Mouse (Mus musculus) heart, adult 11 months (tissue): ENCODE measurements at regions not wholly inside any gene's neighbourhood (a gene's known extent, or its start where the extent isn't known, plus 50 kb on each side); places are given as distances from the start of the nearest gene placed in this dataset.

Experiments used
- DNase-seq: peaks from one replicate; pipeline ENCODE4 v3.0.0; 2022

DNA sequence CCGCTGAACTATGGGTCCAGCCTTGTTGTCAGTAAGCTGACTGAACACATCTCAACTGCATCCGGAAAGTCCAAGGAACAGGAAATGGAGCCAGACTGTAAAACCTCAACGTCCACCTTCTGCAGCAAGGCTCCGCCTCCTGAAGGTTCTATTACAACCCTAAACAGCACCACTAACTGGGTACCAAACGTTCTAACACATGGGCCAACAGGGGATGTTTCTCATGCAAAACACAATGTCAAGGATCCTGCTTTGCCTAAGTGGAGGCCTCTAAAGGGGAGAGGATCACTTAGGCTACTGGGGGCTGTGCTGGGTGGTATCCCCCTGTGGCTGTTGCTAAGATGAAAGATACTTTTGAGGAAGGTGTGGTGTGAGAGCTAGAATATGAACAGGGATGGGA lies 51.0 kb upstream of the Stt3b start:
- peak; percentile 51 for DNase-seq

DNA sequence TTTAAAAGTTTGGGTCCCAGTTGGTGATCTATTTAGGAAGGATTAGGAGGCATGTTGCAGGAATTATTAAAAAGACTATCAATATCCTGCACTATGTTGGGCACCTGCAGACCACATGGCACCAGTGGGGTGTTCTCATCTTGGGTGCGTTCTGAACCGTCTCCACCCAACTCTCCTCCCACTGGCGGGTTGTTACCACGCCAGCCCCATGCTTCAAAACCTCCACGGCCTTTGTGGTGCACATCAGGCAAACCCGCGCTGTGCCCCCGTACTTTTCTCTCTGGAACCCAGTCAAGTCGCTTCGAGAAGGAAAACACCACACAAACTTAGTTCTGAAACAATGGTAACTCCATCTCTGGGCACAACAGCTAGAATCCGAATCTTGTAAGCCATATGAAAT lies 51.7 kb upstream of the Stt3b start:
- DNase-seq, result peak; percentile 61

DNA sequence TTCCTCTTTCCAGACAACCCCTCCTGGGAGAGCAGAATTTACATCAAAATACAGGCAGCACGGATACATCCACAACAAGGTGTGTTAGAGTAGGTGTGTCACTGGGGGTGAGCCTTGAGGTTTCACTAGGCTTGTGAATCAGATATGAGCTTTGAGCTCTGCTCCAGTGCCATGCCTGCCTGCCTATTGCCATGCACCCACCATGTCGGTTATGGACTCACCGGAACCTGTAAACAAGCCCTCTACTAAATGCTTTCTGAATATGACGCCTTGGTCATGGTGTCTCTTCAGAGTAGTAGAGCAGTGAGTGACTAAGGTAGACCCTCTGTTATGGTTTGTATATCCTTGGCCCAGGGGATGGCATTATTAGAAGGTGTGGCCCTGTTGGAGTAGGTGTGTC lies 52.3 kb upstream of the Stt3b start:
- DNase-seq, result peak; percentile 17

DNA sequence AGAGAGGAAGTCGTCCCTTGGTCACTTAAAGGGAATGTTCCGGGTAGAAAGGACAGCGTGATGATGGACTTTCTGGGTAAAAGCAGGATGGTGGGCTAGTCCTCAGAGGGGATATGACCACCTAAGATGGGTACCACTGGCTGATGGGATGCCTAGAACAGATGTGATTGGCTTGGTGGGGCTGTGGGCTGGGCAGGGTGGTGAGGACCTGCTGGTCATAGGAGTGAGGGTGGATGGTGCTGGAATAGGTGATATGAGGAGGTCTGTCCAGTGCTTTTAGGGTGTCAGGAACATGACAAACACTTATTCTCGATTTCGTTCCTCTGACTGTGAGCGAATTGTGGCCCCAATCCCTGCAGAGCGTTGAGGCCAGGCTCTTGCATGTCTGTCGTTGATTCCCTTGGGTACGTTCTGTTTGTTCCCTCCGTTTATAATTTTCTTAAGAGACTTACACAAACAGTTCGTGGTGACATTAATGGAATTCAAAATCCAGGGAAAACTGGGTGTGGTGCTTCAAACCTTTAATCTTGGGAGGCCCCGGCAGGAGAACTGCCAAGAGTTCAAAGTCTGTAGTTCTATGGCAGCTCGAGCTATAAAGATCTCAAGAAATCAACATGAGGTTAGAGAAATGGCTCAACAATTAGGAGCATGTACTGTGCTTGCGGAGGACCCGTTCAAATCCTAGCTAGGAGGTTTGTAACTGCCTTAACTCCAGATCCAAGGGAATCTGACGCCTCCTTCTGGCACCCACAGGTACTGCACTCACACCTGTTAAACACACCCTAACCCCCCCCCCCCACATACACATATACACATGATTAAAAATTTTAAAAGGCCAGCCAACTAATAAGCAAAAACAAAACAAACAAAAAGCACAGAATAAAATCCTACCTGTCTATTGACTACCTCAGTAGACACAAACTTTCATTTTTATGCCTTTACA lies 55.0 kb upstream of the Stt3b start:
- peak; percentile 67 for DNase-seq

DNA sequence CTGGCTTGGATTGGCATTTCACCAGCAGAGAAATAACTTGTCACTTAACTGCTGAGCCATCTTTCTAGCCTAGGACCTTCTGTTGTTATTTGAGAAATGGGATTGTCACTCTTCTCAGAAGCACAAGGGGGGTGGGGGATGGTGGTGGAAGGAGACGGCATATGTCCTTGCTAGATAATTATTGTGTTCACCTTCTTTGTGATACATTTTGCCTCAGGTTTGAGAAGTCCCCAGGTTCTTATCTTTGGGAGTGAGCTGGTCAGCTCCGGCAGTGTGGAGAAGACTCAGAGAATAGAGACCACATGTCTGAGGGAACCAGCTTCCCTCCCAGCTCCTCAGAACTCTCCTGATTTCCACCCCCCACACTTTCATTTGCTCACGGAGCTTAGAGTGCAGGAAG lies 57.6 kb upstream of the Stt3b start:
- peak; percentile 33 for DNase-seq

DNA sequence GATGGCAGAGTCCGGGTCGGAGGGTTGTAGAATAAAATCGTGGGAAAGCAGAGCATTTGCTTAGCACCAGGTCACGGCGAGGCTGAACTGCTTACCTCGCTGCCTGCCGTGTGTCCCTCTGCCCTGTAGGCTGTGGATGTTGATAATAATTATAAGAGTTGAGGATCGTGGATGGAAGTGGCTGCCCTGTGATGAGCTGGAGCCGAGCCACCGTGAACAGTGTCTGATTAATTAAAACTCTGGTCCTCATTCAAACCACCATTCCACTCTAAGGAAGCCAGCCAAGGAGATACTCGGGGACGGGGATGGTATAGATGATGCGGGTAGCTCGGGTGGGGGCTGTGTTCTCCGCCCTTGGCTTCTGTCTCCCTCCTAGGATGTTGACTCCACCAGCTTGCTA lies 70.1 kb upstream of the Stt3b start:
- peak; percentile 80 for DNase-seq

DNA sequence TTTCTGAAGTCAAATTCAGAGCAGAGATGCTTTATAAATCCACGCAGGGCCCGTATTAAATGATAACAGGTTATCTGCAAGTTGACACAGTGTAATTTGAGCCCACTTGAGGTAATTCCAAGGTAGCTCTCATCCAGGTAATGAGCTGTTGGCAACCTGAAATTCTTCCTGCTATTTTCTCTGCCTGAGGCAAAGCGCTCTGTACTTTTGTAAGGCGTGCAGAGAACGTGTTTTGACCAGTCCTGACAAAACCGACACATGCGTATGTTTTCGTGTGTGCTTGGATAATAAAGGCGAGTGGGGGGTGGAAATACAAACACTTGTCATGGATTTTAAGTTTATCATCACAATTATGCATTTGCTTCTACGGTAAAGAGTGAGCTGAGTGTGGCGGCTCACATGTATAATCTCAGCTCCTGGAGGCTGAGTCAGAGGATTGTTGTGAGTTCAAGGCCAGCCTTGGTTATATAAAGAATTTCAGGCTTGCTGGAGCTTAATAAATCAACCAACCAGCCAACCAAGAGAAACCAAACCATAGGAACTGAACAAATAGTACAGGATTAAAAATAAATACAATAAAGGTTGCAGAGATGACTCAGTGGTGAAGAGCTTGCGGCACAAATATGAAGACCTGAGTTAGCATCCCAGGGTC lies 72.7 kb upstream of the Stt3b start:
- DNase-seq, result peak; percentile 39

DNA sequence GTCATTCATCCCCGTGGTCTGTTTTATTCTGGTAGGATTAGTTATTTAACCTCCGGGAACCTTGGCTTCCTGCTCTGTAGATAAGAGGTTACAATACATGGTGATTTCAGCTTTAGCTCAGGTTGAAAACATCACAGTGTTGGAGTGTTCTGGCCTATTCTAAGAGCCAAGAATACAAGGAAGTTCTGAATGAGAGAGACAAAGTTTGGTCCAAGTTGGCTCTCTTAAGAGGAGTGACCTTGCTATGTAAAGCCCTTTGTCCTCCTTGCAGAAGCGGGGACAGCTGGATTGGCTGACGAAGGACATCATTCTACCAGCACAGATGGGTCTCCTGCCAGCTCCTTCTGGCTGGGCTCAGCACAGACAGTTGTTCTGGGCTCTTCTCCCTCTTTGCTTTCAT lies 73.7 kb upstream of the Stt3b start:
- peak; percentile 97 for DNase-seq

DNA sequence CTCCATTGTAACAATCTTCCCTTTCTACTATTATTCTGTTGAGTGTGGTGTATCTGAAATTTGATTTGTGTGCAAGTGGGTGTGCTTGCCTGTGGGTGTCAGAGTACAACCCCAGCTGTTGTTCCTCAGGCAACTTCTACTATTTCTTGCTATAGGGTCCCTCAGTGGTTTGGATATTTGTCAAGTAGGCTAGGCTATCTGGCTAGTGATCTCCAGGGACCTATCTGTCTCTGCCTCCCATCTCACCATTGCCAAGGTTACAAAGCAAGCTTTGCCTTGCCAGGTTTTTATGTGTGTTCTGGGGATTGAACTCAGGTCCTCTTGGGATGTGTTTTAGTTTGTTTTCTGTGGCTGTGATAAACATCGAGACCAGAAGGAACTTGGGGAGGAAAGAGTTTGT lies 74.1 kb upstream of the Stt3b start:
- DNase-seq, result no peak

DNA sequence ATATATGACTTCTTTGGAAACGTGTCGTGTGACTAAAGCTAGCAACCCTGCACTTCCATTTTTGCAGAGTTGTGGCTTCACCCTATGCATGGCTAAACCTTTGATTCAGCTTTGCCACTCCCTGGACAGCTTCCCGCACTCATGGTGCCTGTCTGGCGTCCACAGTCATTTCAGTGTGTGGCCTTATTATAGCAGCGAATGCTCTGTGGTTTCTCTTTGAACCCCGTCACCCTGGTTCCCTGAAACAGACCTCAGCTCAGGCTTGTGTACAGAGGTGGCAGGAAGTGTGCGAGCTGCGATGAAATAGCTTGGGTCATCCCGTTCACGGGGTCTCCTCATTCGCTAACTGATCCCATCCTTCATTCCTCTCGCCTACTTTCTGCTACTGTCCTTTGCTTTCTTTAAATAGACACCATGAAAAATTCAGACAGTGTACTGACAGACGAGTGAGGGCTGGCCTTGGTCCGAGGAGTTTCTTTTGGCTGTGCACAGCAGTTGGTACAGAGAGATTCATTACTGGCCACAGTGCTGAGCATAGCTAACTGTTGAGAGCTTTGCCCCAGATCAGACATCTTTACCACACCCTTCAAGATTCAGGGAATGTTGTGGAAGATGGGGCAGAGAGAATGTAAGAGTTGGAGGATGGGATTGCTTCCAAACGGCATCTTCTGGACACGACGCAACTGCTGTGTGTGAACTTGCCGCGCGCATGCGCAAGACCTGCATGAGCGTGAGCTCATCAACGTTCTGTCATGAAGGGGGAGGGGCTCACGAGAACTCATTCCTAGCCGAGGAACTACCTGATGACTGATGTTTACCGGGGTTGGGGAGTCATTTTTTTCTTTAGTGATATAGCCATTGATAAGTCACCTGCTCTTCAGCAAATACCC lies 77.5 kb upstream of the Stt3b start:
- DNase-seq, result peak; percentile 64

DNA sequence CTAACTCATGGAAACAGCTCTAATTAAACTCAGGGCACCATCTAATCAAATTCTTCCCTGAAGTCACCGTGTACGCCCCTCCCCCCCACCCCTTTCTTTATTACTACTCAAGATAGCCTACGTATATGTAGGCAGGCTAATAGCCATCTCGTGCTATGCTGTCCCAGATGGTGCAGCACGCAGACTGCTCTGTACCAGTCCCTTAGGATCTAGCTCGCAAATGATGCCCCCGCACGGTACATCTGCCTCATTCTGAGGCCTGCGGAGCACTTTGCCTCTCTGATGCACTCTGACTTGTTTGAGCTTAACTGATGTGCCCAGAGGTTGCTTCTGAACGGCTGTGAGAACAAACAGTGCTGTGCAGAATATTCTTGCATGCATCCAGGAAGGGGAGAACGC lies 78.1 kb upstream of the Stt3b start:
- peak; percentile 83 for DNase-seq

DNA sequence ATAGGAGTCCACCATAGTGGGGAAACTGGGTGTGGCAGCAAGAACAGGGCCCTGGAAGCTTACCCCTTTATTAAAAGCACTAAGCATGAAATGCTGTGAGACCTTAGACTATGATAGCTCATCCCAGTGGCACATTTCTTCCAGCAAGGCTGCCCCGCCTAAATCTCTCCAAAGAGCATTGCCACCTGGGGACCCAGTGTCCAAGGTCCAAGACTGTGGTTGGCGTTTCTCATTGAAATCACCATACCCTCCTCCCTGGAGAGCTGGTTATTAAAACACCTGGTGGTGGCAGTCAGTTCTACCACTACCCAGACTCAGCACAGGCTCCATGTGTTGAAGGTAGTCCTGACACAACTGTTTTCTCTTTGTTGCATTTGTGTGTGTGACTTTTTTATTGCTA lies 78.9 kb upstream of the Stt3b start:
- peak; percentile 37 for DNase-seq

DNA sequence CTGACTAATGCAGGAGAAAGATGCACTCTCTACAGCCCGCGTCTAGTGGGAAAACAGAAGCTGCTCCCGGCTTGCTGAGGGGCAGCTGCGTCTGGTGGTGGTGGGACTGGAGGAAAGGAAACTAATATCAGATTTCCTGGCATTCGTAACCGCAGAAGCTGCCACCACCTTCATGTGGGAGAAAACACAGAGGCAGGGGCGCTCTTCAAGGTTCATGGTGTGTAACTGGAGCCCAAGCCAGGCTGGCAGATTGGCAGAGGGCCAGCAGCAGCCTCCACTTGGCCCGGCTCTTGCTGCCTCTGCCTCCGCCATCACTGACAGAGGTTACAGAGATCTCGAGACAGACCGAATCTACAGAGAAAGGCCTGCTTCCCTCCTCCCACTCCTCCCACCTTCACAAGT lies 80.7 kb upstream of the Stt3b start:
- peak; percentile 88 for DNase-seq

DNA sequence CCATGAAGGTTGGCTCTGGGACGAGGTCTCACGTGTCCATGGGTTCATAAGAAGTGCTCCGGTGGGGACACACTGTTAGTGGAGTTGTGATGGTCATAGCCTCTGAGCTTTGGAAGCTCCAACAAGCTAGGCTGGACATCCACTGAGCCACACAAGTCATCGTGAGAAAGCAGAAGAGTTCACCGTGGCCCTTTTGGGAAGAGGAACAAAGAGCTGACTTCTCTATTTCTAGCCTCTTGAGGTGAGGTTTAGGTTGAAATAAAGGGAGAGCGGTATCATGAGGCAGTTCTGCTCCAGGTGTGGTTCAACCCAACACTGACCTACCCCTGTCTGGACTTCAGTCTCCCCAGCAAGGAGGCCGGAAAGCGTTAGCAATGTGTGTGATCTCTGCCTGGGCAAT lies 85.3 kb upstream of the Stt3b start:
- no peak for DNase-seq

DNA sequence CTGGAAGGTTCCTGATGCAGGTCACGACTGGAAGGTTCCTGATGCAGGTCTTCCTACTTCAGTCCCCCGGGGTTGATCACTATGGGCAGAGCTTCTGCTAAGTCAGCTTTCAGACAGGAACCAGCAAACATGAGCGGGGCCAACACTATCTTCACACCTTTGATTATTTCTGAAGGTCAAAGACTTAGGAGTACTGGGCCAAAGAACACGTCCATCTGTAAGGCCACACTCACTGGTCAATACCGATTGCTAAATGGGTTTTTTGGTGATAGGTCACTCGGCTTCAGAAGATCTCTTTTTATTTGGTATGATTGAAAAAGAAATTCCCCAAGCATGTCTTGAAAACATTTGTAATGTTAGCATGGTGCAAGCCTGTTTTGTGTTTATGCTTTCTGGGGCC lies 90.2 kb upstream of the Stt3b start:
- DNase-seq, result no peak

DNA sequence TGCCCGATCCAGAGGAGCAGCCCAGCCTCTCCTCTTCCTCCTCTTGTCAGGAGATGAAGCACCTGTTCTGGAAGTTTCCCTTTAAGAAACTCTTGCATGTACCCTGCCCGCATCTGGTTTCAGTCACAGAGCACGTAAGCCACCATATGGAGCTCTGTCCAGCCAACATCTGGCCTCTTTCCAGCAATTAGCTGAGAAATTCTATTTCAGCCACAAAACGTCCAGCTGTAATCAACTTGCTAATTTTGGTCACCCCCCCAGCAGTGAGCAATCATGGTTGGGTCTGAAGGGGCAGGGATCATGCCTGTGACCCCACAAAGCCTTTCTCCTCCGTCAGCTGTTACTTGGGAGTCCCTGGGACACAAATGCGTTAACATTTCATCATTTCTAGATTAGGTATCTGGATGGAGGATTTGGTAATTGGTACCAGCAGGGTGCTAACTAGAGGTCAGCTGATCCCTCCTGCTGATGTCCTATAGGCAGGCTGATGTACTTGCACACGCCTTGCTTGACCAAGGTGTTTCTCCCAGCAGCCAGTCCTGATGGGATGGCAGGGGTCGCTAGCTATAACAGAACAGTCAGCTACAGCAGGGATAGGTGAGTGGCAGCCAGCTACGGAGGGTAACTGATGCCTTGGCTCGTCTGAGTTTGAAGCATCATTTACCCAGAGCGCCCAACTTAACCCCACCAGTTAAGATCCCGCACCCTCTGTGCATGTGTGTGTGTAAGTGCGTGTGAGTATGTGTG lies 91.4 kb upstream of the Stt3b start:
- DNase-seq, result no peak

DNA sequence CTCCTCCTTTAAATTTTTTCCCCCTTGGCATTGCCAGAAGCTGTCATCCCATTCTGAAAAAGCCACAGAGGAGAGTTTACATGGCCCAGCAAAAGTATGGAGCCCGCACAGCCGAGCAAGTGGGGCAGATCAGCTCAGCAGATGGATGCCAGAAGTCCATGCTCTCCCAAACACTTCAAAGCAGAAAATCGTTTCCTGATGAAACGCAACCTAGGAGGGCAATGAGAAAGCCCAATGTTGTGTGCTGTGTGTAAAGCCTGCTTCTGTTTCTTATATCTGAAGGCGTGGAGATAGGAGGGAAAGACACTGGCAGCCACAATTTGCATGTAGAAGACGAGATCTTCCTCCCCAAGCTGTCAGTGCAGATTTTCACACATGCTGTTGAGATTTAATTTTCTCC lies 92.4 kb upstream of the Stt3b start:
- DNase-seq, result no peak

DNA sequence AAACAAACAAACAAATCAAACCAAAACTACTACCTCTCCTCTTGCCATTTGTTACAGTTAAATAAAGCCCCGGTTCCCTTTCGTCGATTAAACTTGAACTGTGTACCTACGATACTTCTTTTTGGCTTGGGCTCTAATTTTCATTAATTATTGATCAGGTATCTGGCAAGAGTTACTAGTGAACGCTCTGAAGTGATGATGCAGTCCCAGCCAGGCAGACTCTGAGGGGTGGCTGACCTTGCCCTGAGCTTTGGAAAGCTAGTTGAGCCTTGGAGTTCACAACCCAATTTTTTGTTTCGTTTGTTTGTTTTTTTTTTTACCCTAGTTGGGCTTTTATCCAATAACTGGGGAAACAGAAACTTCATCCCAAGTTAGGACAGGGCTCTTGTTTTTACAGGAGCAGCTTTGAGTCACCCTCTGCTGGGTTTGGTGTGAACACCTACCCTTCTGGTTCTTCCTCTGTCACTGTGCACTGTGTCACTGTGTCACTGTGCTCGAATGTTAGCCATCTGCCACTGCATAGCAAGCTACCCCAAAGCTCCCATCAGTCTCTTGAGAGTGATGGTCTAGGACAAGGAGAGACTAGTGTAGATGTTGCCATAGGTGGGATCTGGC lies 93.2 kb upstream of the Stt3b start:
- DNase-seq, result no peak

DNA sequence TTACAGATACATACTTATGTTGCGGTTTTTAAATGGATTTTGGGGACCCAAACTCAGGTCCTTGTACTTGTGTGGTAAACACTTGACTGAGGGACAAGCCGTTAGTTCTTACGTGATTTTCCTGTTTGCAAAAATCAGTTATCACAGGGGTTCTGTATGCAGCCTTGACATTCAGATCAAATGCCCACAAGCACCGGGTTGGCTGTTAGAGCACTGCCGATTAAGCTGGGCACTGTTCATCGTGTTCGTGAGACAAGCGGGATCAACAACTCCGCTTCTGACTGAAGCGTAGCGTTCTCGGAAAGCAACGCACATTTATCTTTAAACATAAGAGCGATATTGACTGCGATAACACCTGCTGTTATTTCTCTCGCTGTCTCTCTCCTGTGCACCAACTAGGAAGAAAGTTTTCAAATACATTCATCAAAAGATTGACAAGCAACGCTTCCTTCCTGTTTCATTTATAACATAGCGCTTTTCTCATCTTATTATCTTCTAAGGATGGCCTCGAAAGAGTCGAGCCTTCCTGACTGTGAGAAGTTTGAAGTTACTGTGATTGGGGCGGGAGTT lies 97.8 kb upstream of the Stt3b start:
- no peak for DNase-seq

DNA sequence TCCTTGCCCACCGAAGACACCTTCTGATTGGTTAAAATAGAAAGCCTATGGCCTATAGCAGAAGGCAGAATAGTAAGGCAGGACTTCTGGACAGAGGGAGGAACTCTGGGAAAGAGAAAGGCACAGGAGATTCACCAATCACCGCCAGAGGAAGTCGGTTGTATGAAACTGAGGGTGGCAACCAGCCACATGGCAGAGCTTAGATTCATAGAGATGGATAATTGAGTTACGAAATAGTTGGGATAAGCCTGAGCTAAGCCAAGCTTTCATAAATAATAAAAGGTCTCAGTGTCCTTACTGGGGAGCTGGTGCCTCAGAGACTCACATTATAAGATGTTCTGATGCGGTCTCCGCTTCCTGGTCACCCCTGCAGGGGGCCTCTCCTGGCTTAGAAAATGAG lies 98.7 kb upstream of the Stt3b start:
- no peak for DNase-seq

DNA sequence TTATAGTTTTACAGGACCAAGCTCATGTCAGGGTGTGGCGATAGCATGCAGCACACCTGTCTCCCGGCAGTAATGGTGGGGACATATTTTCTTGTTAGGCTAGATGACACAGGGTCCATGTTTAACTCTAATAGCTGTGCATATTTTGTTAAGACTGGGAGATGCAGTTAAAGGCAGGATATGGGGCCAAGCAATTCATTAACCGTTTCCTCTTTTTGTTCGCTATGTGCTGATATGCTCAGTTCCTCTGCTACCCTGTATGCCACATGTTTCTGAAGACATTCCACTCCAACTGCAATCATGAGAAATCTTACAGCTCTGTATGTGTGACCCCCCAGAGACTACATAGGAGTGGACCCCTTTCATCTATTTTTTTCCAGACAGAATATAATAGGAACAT lies 104.0 kb upstream of the Stt3b start:
- DNase-seq, result no peak

DNA sequence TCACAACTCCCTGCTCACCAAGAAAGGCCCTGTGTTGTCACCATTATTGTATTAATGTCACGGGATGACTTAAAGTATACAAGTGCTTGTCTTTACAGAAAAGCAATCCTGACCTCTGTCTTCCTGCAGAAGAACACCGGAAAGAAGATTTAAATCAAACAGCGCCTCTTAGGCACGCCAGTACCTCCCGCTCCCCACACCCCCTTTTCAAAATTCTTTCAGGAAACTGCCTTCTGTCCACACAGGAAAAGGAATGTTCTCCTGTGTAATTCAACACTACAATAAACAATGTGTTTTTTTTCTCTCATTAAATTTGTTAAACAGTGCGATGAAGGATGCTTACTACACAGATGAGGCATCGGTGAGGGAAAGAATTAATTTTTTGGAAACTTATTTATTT lies 112.6 kb upstream of the Stt3b start:
- DNase-seq, result no peak
